Mouse (Mus musculus) cerebral cortex, adult 2 months (tissue): Measurements from ENCODE around the gene Wnt8b.

Experiments
- WGBS: fragments of 180-500 bp; shearing (Covaris S2); methylation state at CpG from one replicate; pipeline ENCODE4 v1.1.7; 2018; 5-methylcytosine and 5-hydroxymethylcytosine counted together

The Wnt8b gene

GRCm38 (mm10) chr19:44511451-44512231, 18.4 kb downstream of the Wnt8b start:
- 1% methylated on average over 66 of the region's 66 CpGs for WGBS

GRCm38 (mm10) chr19:44512601-44513000, 19.3 kb downstream of the Wnt8b start:
- 36% methylated on average over 5 of the region's 5 CpGs for WGBS

DNA sequence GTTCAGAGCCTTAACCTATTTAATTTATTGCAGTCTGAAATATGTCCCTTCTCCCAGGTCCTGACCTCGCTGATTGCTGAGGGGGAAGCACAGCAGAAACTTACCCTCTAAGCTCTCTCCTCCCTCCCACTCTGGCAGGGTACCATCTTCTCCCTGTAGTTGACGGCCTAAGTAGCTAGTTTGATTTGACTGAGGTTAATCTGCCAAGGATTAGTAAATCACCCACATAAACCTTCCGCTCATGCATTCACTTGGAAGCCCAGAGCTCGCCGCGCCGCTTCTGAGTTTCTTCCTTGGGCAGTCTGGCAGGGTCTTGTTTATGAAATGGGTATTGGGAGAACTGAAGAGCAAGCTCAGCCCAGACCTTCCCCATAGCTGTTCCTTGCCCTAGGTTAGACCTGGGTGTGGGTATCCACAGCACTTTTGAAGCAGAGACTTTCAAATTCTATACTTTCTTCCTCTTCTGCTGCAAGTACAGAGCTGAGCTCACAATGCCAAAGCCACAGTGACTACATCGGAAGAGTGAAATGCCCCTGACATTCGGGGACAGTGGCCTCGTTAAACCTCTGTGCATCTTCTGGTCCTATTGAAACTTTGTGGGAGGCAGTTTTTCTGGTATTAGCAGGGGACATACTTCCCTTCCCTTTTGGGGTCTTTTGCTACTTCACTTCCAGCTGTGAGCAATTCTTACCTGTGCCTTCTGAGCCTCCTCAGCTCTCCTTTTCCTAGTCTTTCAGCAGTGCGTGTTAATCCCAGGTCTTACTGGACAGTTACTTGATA, 20.0 kb downstream of the Wnt8b start:
- WGBS: 24% methylated on average over 11 of the region's 11 CpGs

- WGBS: 20% methylated on average over 7 of the region's 7 CpGs
These were observed 20.7 kb downstream of the Wnt8b start for GRCm38 (mm10) chr19:44513921-44514482.

- WGBS: 33% methylated on average over 14 of the region's 14 CpGs
These were observed 21.5 kb downstream of the Wnt8b start for GRCm38 (mm10) chr19:44514521-44515451.

- WGBS: 70% methylated on average over 6 of the region's 6 CpGs
These were observed 22.5 kb downstream of the Wnt8b start for GRCm38 (mm10) chr19:44515769-44516168.

DNA sequence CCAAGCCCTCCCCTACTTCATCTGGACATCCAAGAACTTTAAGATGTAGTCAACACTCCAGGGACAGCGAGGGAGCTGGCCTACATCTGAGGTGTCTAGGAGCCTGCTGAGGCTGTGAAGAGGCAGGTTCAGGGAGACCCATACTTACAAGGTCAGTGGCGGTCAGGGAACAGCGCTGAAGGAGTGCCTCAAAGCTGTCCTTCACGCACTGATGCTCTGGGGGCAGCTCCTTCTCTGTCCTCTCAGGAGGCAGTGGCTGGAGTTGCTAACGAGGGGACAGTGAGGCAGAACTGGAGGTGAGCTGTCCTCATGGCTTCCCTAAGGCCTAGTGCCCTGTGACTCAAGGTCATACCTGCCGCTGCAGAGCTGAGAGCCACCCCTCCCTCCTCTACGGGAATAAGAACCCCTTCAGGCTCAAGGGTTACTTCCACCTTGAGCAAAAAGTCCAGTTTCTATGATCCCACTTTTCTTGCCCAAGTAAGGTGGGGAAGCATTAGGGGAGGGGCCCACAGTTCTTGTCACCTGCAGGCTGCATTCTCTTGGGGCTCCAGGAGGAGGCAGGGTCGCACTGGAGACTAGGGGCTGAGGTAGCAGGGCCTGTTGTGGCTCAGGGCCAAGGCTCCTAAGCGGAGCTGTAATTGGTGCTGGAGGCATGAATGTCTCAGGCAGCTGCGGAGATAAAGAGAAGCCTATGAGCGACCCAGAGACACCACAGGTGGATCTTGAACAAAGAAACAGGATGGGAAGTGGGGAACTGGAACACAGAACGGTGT, 24.9 kb downstream of the Wnt8b start:
- WGBS: 73% methylated on average over 12 of the region's 12 CpGs

GRCm38 (mm10) chr19:44519152-44519551, 25.9 kb downstream of the Wnt8b start:
- WGBS: 55% methylated on average over 7 of the region's 7 CpGs

- 77% methylated on average over 9 of the region's 9 CpGs for WGBS
These were observed 32.4 kb downstream of the Wnt8b start for GRCm38 (mm10) chr19:44525551-44526205.

DNA sequence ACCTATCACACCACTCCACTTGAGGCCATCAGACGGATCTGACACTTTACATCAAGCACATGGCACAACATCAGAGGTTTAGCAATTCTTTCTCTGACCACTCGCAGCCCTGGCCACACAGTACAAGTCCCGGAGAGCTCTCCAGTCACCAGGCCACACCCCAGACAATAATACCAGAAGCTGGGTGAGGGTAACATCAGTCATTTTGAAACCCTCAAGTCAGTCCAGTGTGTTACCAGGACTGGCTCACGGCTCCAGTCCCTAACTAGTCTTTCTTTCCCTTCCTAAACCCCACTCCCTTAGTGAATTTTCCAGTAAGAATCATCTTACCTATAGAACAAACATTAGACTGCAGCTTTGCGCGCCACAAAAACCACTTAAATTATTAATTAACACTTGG, 36.7 kb downstream of the Wnt8b start:
- WGBS: 92% methylated on average over 6 of the region's 6 CpGs

- WGBS: 33% methylated on average over 3 of the region's 3 CpGs
These were observed 42.1 kb downstream of the Wnt8b start for GRCm38 (mm10) chr19:44535376-44535775.

- WGBS: 85% methylated on average over 8 of the region's 8 CpGs
These were observed 44.1 kb downstream of the Wnt8b start for GRCm38 (mm10) chr19:44537416-44537815.

DNA sequence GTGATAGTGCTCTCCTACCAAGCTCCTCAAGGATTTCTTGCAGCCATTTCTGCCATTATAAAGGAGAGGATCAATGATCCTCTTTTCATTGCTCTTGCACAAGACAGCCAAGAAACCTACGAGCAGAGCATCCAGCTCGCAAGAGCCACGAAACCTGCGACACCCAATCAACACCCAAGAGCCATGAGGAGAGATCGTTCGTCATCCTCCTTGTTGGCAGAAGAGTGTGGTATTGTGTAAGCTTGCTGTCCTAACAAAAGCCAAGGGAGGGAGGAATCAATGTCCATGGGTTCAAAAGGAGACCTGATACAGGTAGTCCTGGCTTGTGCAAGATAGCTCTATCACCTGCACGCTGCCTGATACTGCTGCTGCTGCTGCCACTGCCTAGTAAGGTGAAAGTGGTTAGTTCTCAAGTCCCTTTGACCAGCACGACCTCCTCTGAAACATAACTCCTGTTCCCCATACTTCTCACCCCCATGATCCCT, 49.5 kb downstream of the Wnt8b start:
- WGBS: 94% methylated on average over 8 of the region's 8 CpGs

DNA sequence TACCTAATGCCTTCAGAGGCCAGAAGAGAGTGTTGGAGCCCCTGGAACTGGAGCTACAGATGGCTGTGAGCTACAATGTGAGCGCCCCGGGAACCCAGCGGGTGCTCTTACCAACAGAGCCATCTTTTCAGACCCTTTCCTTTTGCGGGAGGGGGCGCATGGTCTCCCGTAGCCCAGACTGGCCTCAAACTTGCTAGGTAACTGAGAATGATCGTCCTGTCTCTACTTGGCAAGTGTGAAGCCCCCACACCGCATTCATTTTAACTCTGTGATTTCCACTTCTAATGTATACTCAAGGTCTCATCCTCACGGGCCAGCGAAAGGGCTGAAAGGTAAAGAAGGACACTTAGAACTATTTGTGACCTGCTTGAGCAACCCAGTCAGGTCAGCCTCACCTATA, 51.1 kb downstream of the Wnt8b start:
- 59% methylated on average over 10 of the region's 10 CpGs for WGBS

- WGBS: 2% methylated on average over 13 of the region's 13 CpGs
These were observed 51.5 kb downstream of the Wnt8b start for GRCm38 (mm10) chr19:44544775-44545174.

DNA sequence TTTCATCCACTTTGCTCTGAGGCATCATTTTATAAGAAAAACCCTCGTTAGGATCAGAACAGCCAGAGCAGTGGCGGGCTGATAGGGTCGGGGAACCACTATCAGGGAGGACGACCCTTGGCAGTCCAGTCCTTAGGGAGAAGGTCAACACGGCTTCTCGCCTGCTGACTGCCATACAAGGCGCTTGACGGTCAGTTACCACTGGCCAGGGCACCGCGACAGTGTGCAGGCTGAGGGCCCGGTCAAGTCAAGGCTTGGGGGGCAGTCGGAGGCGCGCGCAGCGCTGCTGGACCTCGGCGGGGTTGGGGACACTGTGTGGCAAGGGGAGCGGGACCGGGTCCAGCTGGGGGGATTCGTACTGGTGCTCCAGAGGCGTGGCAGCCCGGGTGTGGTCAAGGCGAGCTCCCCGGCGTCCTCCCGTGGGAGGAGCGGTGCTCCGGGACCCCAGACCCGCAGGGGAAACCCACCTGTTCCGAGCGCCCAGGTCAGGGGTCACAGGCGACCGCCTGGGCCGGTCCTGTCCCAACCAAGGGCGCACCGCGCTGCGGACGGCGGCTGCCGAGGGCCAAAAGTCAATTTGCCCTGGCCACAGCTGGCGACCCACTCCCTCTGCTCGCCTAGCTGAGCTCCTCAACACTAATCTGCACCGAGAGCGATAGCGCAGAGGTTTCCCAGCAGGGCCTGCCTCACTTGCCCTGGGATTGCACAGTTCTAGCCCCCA, 52.2 kb downstream of the Wnt8b start, which contains the start of gene Sec31b:
Sec31b (minus strand) TSS at position 544 of the 721 bp plus-strand sequence.
- WGBS: 9% methylated on average over 47 of the region's 47 CpGs

- WGBS: 92% methylated on average over 4 of the region's 4 CpGs
These were observed 59.5 kb downstream of the Wnt8b start, which contains the start of gene Gm20538 for GRCm38 (mm10) chr19:44552731-44553130. Gene Gm20538, minus strand, starts transcription at chr19:44552831.

- WGBS: 95% methylated on average over 4 of the region's 4 CpGs
These were observed 60.0 kb downstream of the Wnt8b start for GRCm38 (mm10) chr19:44553286-44553685.

DNA sequence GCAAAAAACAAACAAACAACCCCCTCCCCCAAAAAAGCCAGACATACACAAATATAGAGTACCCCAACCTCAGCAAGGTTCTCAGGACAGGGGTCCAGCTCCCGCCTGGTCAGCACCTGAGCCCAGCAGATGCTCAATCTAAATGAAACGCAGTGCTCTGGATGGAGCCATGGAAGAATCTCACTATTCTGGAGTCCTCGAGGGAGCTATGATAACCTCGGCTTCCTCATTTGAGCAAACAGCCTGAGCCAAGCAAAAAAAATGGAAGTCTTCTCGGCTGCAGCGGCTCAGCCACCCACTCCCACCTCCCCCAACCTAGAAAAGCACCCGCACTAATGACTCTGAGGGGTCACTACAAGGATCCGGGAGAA, 61.2 kb downstream of the Wnt8b start:
- WGBS: 2% methylated on average over 8 of the region's 8 CpGs
